Mouse (Mus musculus): Measurements from ENCODE around the gene S100a14.

GRCm38 (mm10) chr3:90574691-90575090 is 48.0 kb downstream of the S100a14 start:
- TF ChIP-seq POLR2A (IDR thresholded peaks at IDR 0.05; ENCODE audit: extremely low read depth, insufficient read depth, low read length): no peak
- no peak for TF ChIP-seq CTCF (IDR thresholded peaks at IDR 0.05; ENCODE audit: extremely low read depth, insufficient read depth, low read length)

All from cortical plate, adult 2 months (tissue).